Mouse (Mus musculus) granulocyte monocyte progenitor cell, adult 5-6 weeks (primary cell): ENCODE results near the gene Cpd. TPM values are rescaled to one million over a fixed set of nuclear protein-coding genes. Genes with fewer than 3 reads are reported as not detected.
"Not testable (repeated sequence)": the region's sequence is repeated elsewhere in the genome, so short reads cannot be mapped to it uniquely, and the experiment has no call there.

Experiments
- ATAC-seq: replicated peaks from 2 replicates; pipeline ENCODE4 v1.8.0; 2016; ENCODE audit warnings: mild to moderate bottlenecking, moderate TSS enrichment, inconsistent platforms; ENCODE audit not compliant: poor library complexity, severe bottlenecking
- total RNA-seq, 2 experiments: library from RNA; stranded (forward) in 1 of 2; stranded (reverse) in 1 of 2; fragments of 200-712, 200-1000 nt in 1 of 2; fragments of >200 nt in 1 of 2; fragmentation: Nextera tagmentation in 1 of 2; gene quantifications; 2 replicates each; pipeline ENCODE4 v1.2.3; 2014 to 2017

Gene Cpd
- total RNA-seq, 2 experiments from 2014 or later = 13.5 to 22.2 TPM

GRCm38 (mm10) chr11:76849596-76849995, 2.8 kb upstream of the Cpd start:
- ATAC-seq = no peak

- ATAC-seq = no peak
Observed at GRCm38 (mm10) chr11:76848081-76848480, 1.3 kb upstream of the Cpd start.

- no peak for ATAC-seq
Observed at GRCm38 (mm10) chr11:76847354-76847753, 536 bp upstream of the Cpd start.

GRCm38 (mm10) chr11:76846011-76846877, 574 bp downstream of the Cpd start:
- ATAC-seq = peak; percentile 32

GRCm38 (mm10) chr11:76845275-76845980, 1.4 kb downstream of the Cpd start:
- peak; percentile 78 for ATAC-seq

GRCm38 (mm10) chr11:76838573-76838972, 8.2 kb downstream of the Cpd start:
- no peak for ATAC-seq

GRCm38 (mm10) chr11:76836317-76836716, 10.5 kb downstream of the Cpd start:
- ATAC-seq = no peak

- no peak for ATAC-seq
Observed at GRCm38 (mm10) chr11:76835868-76836267, 10.9 kb downstream of the Cpd start.

- ATAC-seq = no peak
Observed at GRCm38 (mm10) chr11:76834665-76835064, 12.2 kb downstream of the Cpd start.

- no peak for ATAC-seq
Observed at GRCm38 (mm10) chr11:76824885-76825265, 21.9 kb downstream of the Cpd start.

GRCm38 (mm10) chr11:76824238-76824884, 22.5 kb downstream of the Cpd start:
- no peak for ATAC-seq

GRCm38 (mm10) chr11:76823641-76824040, 23.2 kb downstream of the Cpd start:
- ATAC-seq = no peak

GRCm38 (mm10) chr11:76821353-76821752, 25.5 kb downstream of the Cpd start:
- ATAC-seq = no peak

- no peak for ATAC-seq
Observed at GRCm38 (mm10) chr11:76817664-76818063, 29.2 kb downstream of the Cpd start.

- ATAC-seq = no peak
Observed at GRCm38 (mm10) chr11:76810706-76811495, 35.9 kb downstream of the Cpd start.

- no peak for ATAC-seq
Observed at GRCm38 (mm10) chr11:76809450-76809849, 37.4 kb downstream of the Cpd start.

- no peak for ATAC-seq
Observed at GRCm38 (mm10) chr11:76808550-76808949, 38.3 kb downstream of the Cpd start.

- ATAC-seq = no peak
Observed at GRCm38 (mm10) chr11:76807007-76807679, 39.7 kb downstream of the Cpd start.

- no peak for ATAC-seq
Observed at GRCm38 (mm10) chr11:76806026-76806425, 40.8 kb downstream of the Cpd start.

GRCm38 (mm10) chr11:76805072-76805471, 41.7 kb downstream of the Cpd start:
- not testable (repeated sequence) for ATAC-seq
